Mouse (Mus musculus): Measurements from ENCODE around the gene Six5.

DNA sequence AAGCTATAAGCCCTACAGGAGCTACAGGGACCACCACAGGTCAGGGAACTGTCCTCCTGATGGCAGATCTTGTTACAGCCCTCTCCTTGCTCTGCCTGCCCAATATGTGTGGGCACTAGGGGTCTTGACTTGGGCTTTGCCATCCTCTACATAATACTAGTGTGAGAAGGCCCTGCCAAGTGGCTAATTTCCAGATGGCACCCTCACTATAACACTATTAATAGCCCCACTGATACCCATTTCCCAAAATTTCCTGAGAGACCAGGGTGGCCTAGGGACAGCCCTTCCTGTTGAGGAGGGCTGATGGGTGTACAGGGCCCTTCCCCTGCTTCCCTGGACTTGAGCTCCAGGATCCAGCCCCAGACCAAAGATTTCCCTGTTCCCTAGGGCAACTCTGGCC is 3.5 kb downstream of the Six5 start:
- TF ChIP-seq POLR2A (IDR thresholded peaks at IDR 0.05; ENCODE audit: borderline replicate concordance, insufficient read depth, low read length) (no peak), CTCF (IDR thresholded peaks at IDR 0.05; ENCODE audit: borderline replicate concordance, insufficient read depth, low read depth, low read length) (no peak)
